Mouse (Mus musculus): ENCODE data around the gene Amy2a4.
"Not testable (repeated sequence)": the region's sequence is repeated elsewhere in the genome, so short reads cannot be mapped to it uniquely, and the experiment has no call there.

The Amy2a4 gene

GRCm38 (mm10) chr3:113291349-113291748 lies at the start of gene Amy2a4:
Amy2a4 (minus strand) TSS chr3:113291449.
- DNase-seq (ENCODE audit: low spot score in 2 of 2) = not testable (repeated sequence)

- not testable (repeated sequence) for DNase-seq (ENCODE audit: low spot score in 2 of 2)
Measured at GRCm38 (mm10) chr3:113323952-113324351, 32.7 kb upstream of the Amy2a4 start, which contains the start of gene Amy2a3. Amy2a3 (minus strand) TSS chr3:113324052.

GRCm38 (mm10) chr3:113312937-113313336 lies 21.7 kb upstream of the Amy2a4 start:
- not testable (repeated sequence) for DNase-seq (ENCODE audit: low spot score in 2 of 2)

DNA sequence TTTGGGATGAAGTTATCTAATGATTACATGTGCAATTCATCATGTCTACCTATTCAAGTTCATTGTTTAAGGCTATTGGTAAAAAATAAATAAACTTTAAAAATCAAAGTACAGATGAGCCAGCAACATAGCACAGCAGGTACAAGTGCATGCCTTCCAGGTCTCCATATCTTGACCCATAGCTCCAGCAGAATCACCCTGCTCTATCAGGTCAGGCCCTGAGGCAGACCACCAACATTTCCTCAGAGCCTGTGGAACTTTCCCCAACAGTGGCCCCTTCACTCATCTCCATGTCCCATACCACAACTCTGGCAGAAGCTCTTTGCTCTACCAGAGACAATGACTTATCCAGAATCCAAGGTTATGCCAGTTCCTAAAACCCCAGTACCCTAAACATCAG lies 11.0 kb downstream of the Amy2a4 start:
- not testable (repeated sequence) for DNase-seq (ENCODE audit: low spot score in 2 of 2)

GRCm38 (mm10) chr3:113279586-113279985 lies 11.7 kb downstream of the Amy2a4 start:
- not testable (repeated sequence) for DNase-seq (ENCODE audit: low spot score in 2 of 2)

DNA sequence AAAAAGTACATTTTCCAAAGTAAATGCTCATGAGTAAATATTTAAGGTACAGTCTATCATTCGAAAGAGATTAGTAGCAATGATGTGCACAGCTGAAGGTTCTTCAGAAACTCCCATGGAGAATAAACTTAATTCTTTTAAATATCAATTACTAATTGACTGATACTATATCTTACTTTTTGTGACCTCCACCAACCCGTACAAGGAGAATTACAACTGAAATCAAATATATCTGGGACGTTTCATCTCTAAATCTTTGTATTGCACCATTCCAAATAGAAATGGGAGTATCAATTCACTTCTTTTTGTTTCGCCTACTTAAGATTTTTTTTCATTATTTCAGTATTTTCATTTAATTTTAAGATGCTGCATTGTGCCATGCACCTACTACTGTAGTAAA lies 32.5 kb downstream of the Amy2a4 start, which contains the start of gene Amy2a5:
Gene Amy2a5 (minus strand): TSS at position 101 of the 400 bp plus-strand sequence.
- DNase-seq (ENCODE audit: low spot score in 2 of 2) = not testable (repeated sequence)
